21 mouse cellular contexts compared by ENCODE assay signal in genomic region chr4:129282786-129283185, GRCm38 (mm10). TPM values are rescaled to one million over a fixed set of nuclear protein-coding genes. Genes with fewer than 3 reads are reported as not detected.
DNase-seq lines count a peak whose midpoint lies in the region; ATAC-seq lines count a peak whose summit lies in the region.
"Had no signal": no experiment of that assay in that cellular context is flagged by ENCODE, and none has a peak within 500 bp of the region (broad histone marks: within the 10 kb centered on the region; RNA-seq: fewer than 3 reads in every experiment).

No protein-coding gene starts in this region.

- ATAC-seq in midbrain, embryonic 11.5 days (ENCODE audit: low FRiP score), result no peak
- no peak for ATAC-seq in midbrain, embryonic 16.5 days
- ATAC-seq: activated CD4-positive, CD25-positive, alpha-beta regulatory T cell, adult 4 months; CD4-positive, CD25-positive, alpha-beta regulatory T cell, adult 4 months; Patski had no signal

- WGBS in midbrain, embryonic 11.5 days, result 86% methylated on average over 5 of the region's 5 CpGs
- 87% methylated on average over 5 of the region's 5 CpGs for WGBS in midbrain, embryonic 16.5 days

- no peak overlapping the region for H3K4me2 ChIP-seq in midbrain, embryonic 11.5 days
- H3K4me2 ChIP-seq in midbrain, embryonic 16.5 days (ENCODE audit: low read length), result no peak overlapping the region

- peaks cover 11% of the 10 kb centered on the region for H3K4me1 ChIP-seq in midbrain, embryonic 11.5 days (ENCODE audit: control insufficient read depth, insufficient read depth, low read length)
- H3K4me1 ChIP-seq in midbrain, embryonic 16.5 days (ENCODE audit: control insufficient read depth, insufficient read depth, low read length), result peaks cover 10% of the 10 kb centered on the region

- no peak overlapping the region for H3K27ac ChIP-seq in midbrain, embryonic 11.5 days (ENCODE audit: low read depth, low read length)
- H3K27ac ChIP-seq in midbrain, embryonic 16.5 days (ENCODE audit: low read length), result no peak overlapping the region

- H3K4me3 ChIP-seq in midbrain, embryonic 11.5 days (ENCODE audit: low read depth, low read length), result no peak overlapping the region
- H3K4me3 ChIP-seq in midbrain, embryonic 16.5 days (ENCODE audit: low read depth, low read length), result no peak overlapping the region

- H3K9me3 ChIP-seq in midbrain, embryonic 11.5 days (ENCODE audit: control insufficient read depth, low read length), result no peaks in the 10 kb centered on the region
- H3K9me3 ChIP-seq in midbrain, embryonic 16.5 days (replicated peaks; ENCODE audit: control insufficient read depth, low read length, poor library complexity, severe bottlenecking), result no peaks in the 10 kb centered on the region
- H3K9me3 ChIP-seq: G1E had no signal

- H3K27me3 ChIP-seq in midbrain, embryonic 11.5 days (ENCODE audit: control insufficient read depth, insufficient read depth, low read length), result peaks cover 18% of the 10 kb centered on the region
- H3K27me3 ChIP-seq in midbrain, embryonic 16.5 days (ENCODE audit: control insufficient read depth, insufficient read depth, low read depth, low read length), result no peaks in the 10 kb centered on the region; the same call in 1 of the 2 replicates
- H3K27me3 ChIP-seq: Patski had no signal

- H3K9ac ChIP-seq in midbrain, embryonic 11.5 days (ENCODE audit: low read length), result no peak overlapping the region
- H3K9ac ChIP-seq in midbrain, embryonic 16.5 days (ENCODE audit: low read depth, low read length), result no peak overlapping the region

- peak; percentile 21 for DNase-seq in cerebellum, adult 9-11 months
- DNase-seq in cerebellum, adult 8-10 months, result no peak
- peak; percentile 75 to 80 for DNase-seq in cerebellum, postnatal 10 days
- no peak for DNase-seq in cerebellum, postnatal 4 days (ENCODE audit: low spot score in 2 of 2)
- peak; percentile 70 to 72 for DNase-seq in cerebellum, postnatal 14 days
- no peak for DNase-seq in cerebellum, postnatal 36 days
- DNase-seq in midbrain, embryonic 11.5 days (ENCODE audit: low spot score, missing footprints), result peak; percentile 65
- DNase-seq: adrenal gland, adult 2 months; adrenal gland, adult 8-10 months; adrenal gland, postnatal 10 days; adrenal gland, postnatal 14 days; adrenal gland, postnatal 25 days; adrenal gland, postnatal 36 days; B cell, adult 2 months; cerebellum, adult 11 months; cerebellum, adult 11-12 months had no signal

- no peaks in the 10 kb centered on the region for H3K36me3 ChIP-seq in midbrain, embryonic 11.5 days (ENCODE audit: control insufficient read depth, insufficient read depth, low read length)
- no peaks in the 10 kb centered on the region for H3K36me3 ChIP-seq in midbrain, embryonic 16.5 days (ENCODE audit: control insufficient read depth, insufficient read depth, low read length)
- H3K36me3 ChIP-seq: G1E had no signal

RNA-seq across cellular contexts. Expression of gene Sync, which starts 4.6 kb away (rescaled TPM):
- polyA plus RNA-seq in midbrain, embryonic 11.5 days (2014; fragmentation: Nextera tagmentation; extraction: Ambion mirVana), result 0.51 and 0.53 TPM in 2 replicates
- 0.63 and 0.85 TPM in 2 replicates for polyA plus RNA-seq in midbrain, embryonic 16.5 days (2015; fragmentation: Nextera tagmentation; extraction: Ambion mirVana)

RNA-seq across cellular contexts. Expression of gene C77080, which starts 21.6 kb away (rescaled TPM):
- 3.3 and 3.7 TPM in 2 replicates for polyA plus RNA-seq in midbrain, embryonic 11.5 days (2014; fragmentation: Nextera tagmentation; extraction: Ambion mirVana)
- 6.7 and 8.2 TPM in 2 replicates for polyA plus RNA-seq in midbrain, embryonic 16.5 days (2015; fragmentation: Nextera tagmentation; extraction: Ambion mirVana)

RNA-seq across cellular contexts. Expression of gene Rbbp4, which starts 52.4 kb away (rescaled TPM):
- polyA plus RNA-seq in midbrain, embryonic 11.5 days (2014; fragmentation: Nextera tagmentation; extraction: Ambion mirVana), result 561 and 604 TPM in 2 replicates
- 267 and 295 TPM in 2 replicates for polyA plus RNA-seq in midbrain, embryonic 16.5 days (2015; fragmentation: Nextera tagmentation; extraction: Ambion mirVana)

RNA-seq across cellular contexts. Expression of gene Zbtb8os, which starts 52.7 kb away (rescaled TPM):
- 42.7 and 45.0 TPM in 2 replicates for polyA plus RNA-seq in midbrain, embryonic 11.5 days (2014; fragmentation: Nextera tagmentation; extraction: Ambion mirVana)
- polyA plus RNA-seq in midbrain, embryonic 16.5 days (2015; fragmentation: Nextera tagmentation; extraction: Ambion mirVana), result 15.1 and 17.7 TPM in 2 replicates

Comparison
In these comparisons a context has a peak if more than half of its experiments do, and no peak if none do; other contexts are left out.
1. DNase-seq: peak in cerebellum, adult 9-11 months (single experiment), cerebellum, postnatal 10 days (2 of 2), cerebellum, postnatal 14 days (2 of 2) and midbrain, embryonic 11.5 days (single experiment); none in cerebellum, adult 8-10 months (single experiment), cerebellum, postnatal 4 days (0 of 2) and cerebellum, postnatal 36 days (0 of 2).